Comparison of ENCODE assay signal across 8 mouse cellular contexts in the genomic region with DNA sequence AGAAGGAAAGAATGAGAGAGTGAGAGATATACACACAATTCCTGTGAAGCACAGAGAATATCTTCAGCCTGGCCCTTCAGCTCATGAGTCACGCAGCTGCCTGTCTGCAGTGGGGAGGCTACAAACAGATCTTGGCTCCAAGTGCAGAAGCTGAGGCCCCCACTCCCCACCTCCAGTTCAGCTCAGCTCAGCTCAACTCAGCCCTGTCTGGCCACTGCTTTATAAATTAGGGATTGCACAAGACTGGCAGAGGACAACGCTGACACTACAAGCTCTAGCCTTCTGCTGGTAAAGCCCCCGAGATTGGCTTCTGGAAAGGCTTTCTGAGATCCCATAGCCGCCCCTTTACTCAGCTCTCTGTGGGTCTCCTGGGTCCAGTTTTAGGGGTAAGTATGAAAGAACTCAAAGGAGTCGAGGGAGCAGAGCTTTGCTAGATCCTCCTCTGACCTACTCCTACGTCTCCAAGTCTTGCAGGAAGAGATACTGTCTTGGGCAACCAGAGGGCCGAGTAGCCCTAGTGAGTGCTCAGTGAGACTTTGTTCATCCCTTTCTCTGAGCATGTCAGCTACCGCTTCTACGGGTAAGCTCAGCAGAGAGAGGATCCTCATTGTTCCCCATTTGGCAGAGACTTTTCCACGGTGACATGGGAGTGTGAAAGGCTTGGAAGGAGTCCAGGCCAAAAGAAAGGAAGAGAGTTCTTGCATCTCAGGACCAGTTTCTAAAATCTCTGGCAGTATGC. TPM values are rescaled to one million over a fixed set of nuclear protein-coding genes. Genes with fewer than 3 reads are reported as not detected.
DNase-seq lines count a peak whose midpoint lies in the region; ATAC-seq and TF ChIP-seq lines count a peak whose summit lies in the region.

No protein-coding gene starts in this region.

- no peak for TF ChIP-seq POLR2A in lung, adult 2 months (IDR thresholded peaks at IDR 0.05; ENCODE audit: borderline replicate concordance, extremely low read depth, low read depth, low read length)
- no peak for TF ChIP-seq POLR2A in brain, embryonic 14.5 days (IDR thresholded peaks at IDR 0.05; ENCODE audit: borderline replicate concordance, extremely low read depth, insufficient read depth, insufficient read length, poor library complexity, severe bottlenecking)

- ATAC-seq in lung, embryonic 14.5 days (ENCODE audit: insufficient read depth), result peak; percentile 88
- ATAC-seq in forebrain, embryonic 15.5 days (replicated peaks), result no peak

- H3K27ac ChIP-seq in lung, embryonic 14.5 days (ENCODE audit: low read depth), result peak overlapping the region; percentile 86
- 0 out of 2 replicates have a peak overlapping the region, but pooled peaks have one; percentile 32 for H3K27ac ChIP-seq in heart, embryonic 10.5 days
- H3K27ac ChIP-seq in forebrain, embryonic 15.5 days (replicated peaks), result no peak overlapping the region

- 0 out of 2 replicates have a peak, but pooled peaks cover 5% of the 10 kb centered on the region for H3K4me1 ChIP-seq in lung, embryonic 14.5 days (ENCODE audit: insufficient read depth)
- H3K4me1 ChIP-seq in lung, adult 2 months (ENCODE audit: control insufficient read depth, insufficient read depth, low read length), result peaks cover 28% of the 10 kb centered on the region
- peaks cover 17% of the 10 kb centered on the region for H3K4me1 ChIP-seq in heart, embryonic 10.5 days
- no peaks in the 10 kb centered on the region for H3K4me1 ChIP-seq in forebrain, embryonic 15.5 days

- 63% methylated on average over 10 of the region's 10 CpGs for WGBS in lung, embryonic 14.5 days
- 44% methylated on average over 10 of the region's 10 CpGs for WGBS in lung, adult 2 months
- WGBS in heart, embryonic 10.5 days, result 78% methylated on average over 10 of the region's 10 CpGs
- WGBS in forebrain, embryonic 15.5 days, result 66% methylated on average over 10 of the region's 10 CpGs

- H3K9ac ChIP-seq in lung, embryonic 14.5 days, result no peak overlapping the region
- H3K9ac ChIP-seq in forebrain, embryonic 15.5 days (replicated peaks), result no peak overlapping the region

- H3K4me3 ChIP-seq in lung, embryonic 14.5 days (ENCODE audit: low read depth, low read length), result no peak overlapping the region
- H3K4me3 ChIP-seq in lung, adult 2 months (replicated peaks; ENCODE audit: extremely low read depth, low read depth, low read length), result no peak overlapping the region
- H3K4me3 ChIP-seq in heart, embryonic 10.5 days, result no peak overlapping the region
- no peak overlapping the region for H3K4me3 ChIP-seq in forebrain, embryonic 15.5 days

- peaks cover 62% of the 10 kb centered on the region for H3K36me3 ChIP-seq in lung, embryonic 14.5 days (ENCODE audit: insufficient read depth)
- H3K36me3 ChIP-seq in heart, embryonic 10.5 days, result peaks cover 70% of the 10 kb centered on the region
- no peaks in the 10 kb centered on the region for H3K36me3 ChIP-seq in forebrain, embryonic 15.5 days

- no peak for TF ChIP-seq CTCF in lung, embryonic 14.5 days (IDR thresholded peaks at IDR 0.05; ENCODE audit: low read depth)
- no peak for TF ChIP-seq CTCF in lung, adult 2 months (IDR thresholded peaks at IDR 0.05; ENCODE audit: insufficient read depth, low read length)
- TF ChIP-seq CTCF in brain, embryonic 14.5 days (IDR thresholded peaks at IDR 0.05; ENCODE audit: borderline replicate concordance, extremely low read depth, insufficient read depth, insufficient read length), result no peak

- peak; percentile 75 for DNase-seq in lung, embryonic 14.5 days
- no peak for DNase-seq in lung, adult 2 months
- DNase-seq in brain, embryonic 14.5 days (ENCODE audit: low read depth), result peak; percentile 48
- no peak for DNase-seq in heart, embryonic 10.5 days (ENCODE audit: low spot score)
- DNase-seq in lung, postnatal 4 days, result peak; percentile 37 to 75
- DNase-seq in kidney, adult 11 months, result no peak
- DNase-seq in urinary bladder, adult 2 months (ENCODE audit: low spot score), result no peak

- H3K27me3 ChIP-seq in lung, embryonic 14.5 days (ENCODE audit: insufficient read depth, low read length), result no peaks in the 10 kb centered on the region
- no peaks in the 10 kb centered on the region for H3K27me3 ChIP-seq in heart, embryonic 10.5 days (ENCODE audit: insufficient read depth, poor library complexity, severe bottlenecking)
- no peaks in the 10 kb centered on the region for H3K27me3 ChIP-seq in forebrain, embryonic 15.5 days

- H3K4me2 ChIP-seq in lung, embryonic 14.5 days, result no peak overlapping the region
- no peak overlapping the region for H3K4me2 ChIP-seq in forebrain, embryonic 15.5 days (replicated peaks)

- no peaks in the 10 kb centered on the region for H3K9me3 ChIP-seq in lung, embryonic 14.5 days (ENCODE audit: low read depth, low read length)
- no peaks in the 10 kb centered on the region for H3K9me3 ChIP-seq in heart, embryonic 10.5 days
- no peaks in the 10 kb centered on the region for H3K9me3 ChIP-seq in forebrain, embryonic 15.5 days

RNA-seq across cellular contexts. Expression of gene Rpl27a, which starts 26.5 kb away (rescaled TPM):
- 157 and 166 TPM in 2 replicates for polyA plus RNA-seq in lung, embryonic 14.5 days (2014; fragmentation: Nextera tagmentation; extraction: Ambion mirVana)
- 208 and 282 TPM in 2 replicates for polyA plus RNA-seq in lung, adult 2 months (2012; rRNA removed)
- polyA plus RNA-seq in brain, embryonic 14.5 days (2012; rRNA removed), result 440 and 482 TPM in 2 replicates
- 91.3 and 105 TPM in 2 replicates for polyA plus RNA-seq in heart, embryonic 10.5 days (2016; fragmentation: Nextera tagmentation; extraction: Ambion mirVana)
- polyA plus RNA-seq in urinary bladder, adult 2 months (2012; rRNA removed), result 735 and 823 TPM in 2 replicates
- polyA plus RNA-seq in forebrain, embryonic 15.5 days (2015; fragmentation: Nextera tagmentation; extraction: Ambion mirVana), result 83.3 and 86.3 TPM in 2 replicates

RNA-seq across cellular contexts. Expression of gene Trim66, which starts 37.5 kb away (rescaled TPM):
- 0.04 and 0.05 TPM in 2 replicates for polyA plus RNA-seq in lung, embryonic 14.5 days (2014; fragmentation: Nextera tagmentation; extraction: Ambion mirVana)
- polyA plus RNA-seq in lung, adult 2 months (2012; rRNA removed), result 0.08 and 0.09 TPM in 2 replicates
- 1.2 and 1.5 TPM in 2 replicates for polyA plus RNA-seq in brain, embryonic 14.5 days (2012; rRNA removed)
- polyA plus RNA-seq in heart, embryonic 10.5 days (2016; fragmentation: Nextera tagmentation; extraction: Ambion mirVana), result 0.08 TPM in 1 of 2 replicates, not detected in the other
- polyA plus RNA-seq in urinary bladder, adult 2 months (2012; rRNA removed), result 0.13 and 0.15 TPM in 2 replicates
- polyA plus RNA-seq in forebrain, embryonic 15.5 days (2015; fragmentation: Nextera tagmentation; extraction: Ambion mirVana), result 0.23 and 0.25 TPM in 2 replicates

Comparison
In these comparisons a context has a peak if more than half of its experiments do, and no peak if none do; other contexts are left out.
1. DNase-seq: peak in lung, embryonic 14.5 days (single experiment), brain, embryonic 14.5 days (single experiment) and lung, postnatal 4 days (2 of 2); none in lung, adult 2 months (single experiment), heart, embryonic 10.5 days (single experiment), kidney, adult 11 months (single experiment) and urinary bladder, adult 2 months (single experiment).